Mouse (Mus musculus) liver (tissue): ENCODE data around the gene Skida1.
A peak's percentile ranks its signal among the peaks of the same experiment; 100 is the strongest.

Experiments used
- DNase-seq: peaks from one replicate; pipeline ENCODE4 v3.0.0-alpha.2; 2020; ENCODE audit warnings: mixed read lengths

The Skida1 gene

GRCm38 (mm10) chr2:18015581-18015980 lies 33.3 kb downstream of the Skida1 start:
- no peak for DNase-seq

- DNase-seq, result no peak
These were observed 36.0 kb downstream of the Skida1 start for GRCm38 (mm10) chr2:18012866-18013265.

DNA sequence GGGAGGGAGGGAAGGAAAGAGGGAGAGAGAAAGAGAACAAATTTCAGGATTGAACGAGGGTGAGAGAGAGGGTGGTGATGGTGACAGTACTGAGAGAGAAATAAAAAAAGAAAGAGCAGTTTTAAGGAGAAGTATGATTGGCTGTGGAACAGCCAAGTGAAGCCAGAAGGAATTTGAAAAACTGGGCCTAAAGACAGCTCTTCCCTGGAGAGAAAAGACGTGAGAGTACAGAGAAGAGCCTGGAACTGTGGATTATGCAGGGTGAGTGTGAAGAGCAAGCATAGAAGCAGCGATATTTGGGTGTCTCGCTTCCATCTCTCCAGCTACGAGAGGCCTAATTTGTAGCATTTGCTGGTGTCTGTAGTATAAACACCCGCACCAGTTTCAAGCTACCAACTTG lies 37.6 kb downstream of the Skida1 start:
- no peak for DNase-seq

- peak; percentile 6 for DNase-seq
These were observed 43.7 kb downstream of the Skida1 start for GRCm38 (mm10) chr2:18005137-18005536.

DNA sequence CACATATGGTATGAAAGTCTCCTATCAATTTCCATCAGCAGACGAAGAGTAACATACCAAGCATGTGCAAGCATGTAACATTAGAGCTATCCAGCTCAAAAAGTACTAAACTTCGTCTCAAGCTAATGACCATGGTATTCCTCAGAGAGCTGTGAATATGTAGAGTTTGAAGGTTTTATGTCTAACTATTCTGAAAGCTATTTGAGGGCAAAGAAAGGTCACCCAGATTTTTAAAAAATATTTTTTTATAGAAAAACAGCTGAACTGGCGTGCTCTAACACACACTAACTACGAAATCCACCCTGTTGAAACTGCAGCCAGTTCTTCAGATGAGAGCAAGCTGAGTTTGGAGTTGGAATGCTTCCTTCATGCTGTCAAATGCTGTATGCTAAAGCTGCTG lies 44.6 kb downstream of the Skida1 start:
- DNase-seq, result no peak

GRCm38 (mm10) chr2:18002306-18002705 lies 46.5 kb downstream of the Skida1 start:
- no peak for DNase-seq

GRCm38 (mm10) chr2:17996858-17997257 lies 52.0 kb downstream of the Skida1 start, which contains the start of gene H2al2a:
Gene H2al2a, minus strand, starts transcription at chr2:17996958.
- DNase-seq, result no peak
